Mouse (Mus musculus) MEL (cell line): ENCODE data around the gene Mmp27.

Source experiments
- CTCF ChIP-seq, 3 experiments: IDR thresholded peaks in 2 of 3; conservative IDR thresholded peaks in 1 of 3; 2 replicates each; pipeline ENCODE4 v1.5.1; 2011 to 2012; ENCODE audit warnings: low read length in 3 of 3, low read depth in 2 of 3, mild to moderate bottlenecking in 2 of 3, improper control_type of control experiment in 1 of 3, inconsistent platforms in 1 of 3, mixed read lengths in 1 of 3, moderate library complexity in 1 of 3; ENCODE audit not compliant: control insufficient read depth in 1 of 3, insufficient read depth in 1 of 3, poor library complexity in 1 of 3, severe bottlenecking in 1 of 3
- GATA1 ChIP-seq: IDR thresholded peaks from 2 replicates; pipeline ENCODE4 v1.6.1; 2011; ENCODE audit warnings: low read depth, low read length, improper control_type of control experiment
- MAX ChIP-seq: IDR thresholded peaks from 2 replicates; pipeline ENCODE4 v1.6.1; 2011; ENCODE audit warnings: low read length, improper control_type of control experiment
- MAZ ChIP-seq: IDR thresholded peaks from 2 replicates; pipeline ENCODE4 v1.6.1; 2012; ENCODE audit warnings: low read depth, mild to moderate bottlenecking, inconsistent platforms, low read length, improper control_type of control experiment
- MXI1 ChIP-seq: IDR thresholded peaks from 2 replicates; pipeline ENCODE4 v1.6.1; 2011; ENCODE audit warnings: mild to moderate bottlenecking, low read depth, low read length, improper control_type of control experiment
- MYB ChIP-seq: IDR thresholded peaks from 2 replicates; pipeline ENCODE4 v1.6.1; 2011; ENCODE audit warnings: mild to moderate bottlenecking, low read depth, low read length, improper control_type of control experiment
- NRF1 ChIP-seq: IDR thresholded peaks from 2 replicates; pipeline ENCODE4 v1.6.1; 2014; ENCODE audit warnings: low read depth, mild to moderate bottlenecking, inconsistent platforms, low read length, improper control_type of control experiment, moderate library complexity; ENCODE audit not compliant: poor library complexity, insufficient read depth, severe bottlenecking
- RAD21 ChIP-seq: IDR thresholded peaks from 2 replicates; pipeline ENCODE4 v1.6.1; 2011; ENCODE audit warnings: mild to moderate bottlenecking, low read depth, low read length, improper control_type of control experiment
- SIN3A ChIP-seq: IDR thresholded peaks from 2 replicates; pipeline ENCODE4 v1.6.1; 2012; ENCODE audit warnings: low read length, improper control_type of control experiment, inconsistent platforms
- TAL1 ChIP-seq: IDR thresholded peaks from 2 replicates; pipeline ENCODE4 v1.6.1; 2012; ENCODE audit warnings: mild to moderate bottlenecking, inconsistent platforms, low read length, moderate library complexity, mixed read lengths
- ZC3H11A ChIP-seq: IDR thresholded peaks from 2 replicates; pipeline ENCODE4 v1.6.1; 2012; ENCODE audit warnings: low read depth, mild to moderate bottlenecking, inconsistent platforms, low read length, improper control_type of control experiment
- ZKSCAN1 ChIP-seq: IDR thresholded peaks from 2 replicates; pipeline ENCODE4 v1.6.1; 2012; ENCODE audit warnings: low read depth, mild to moderate bottlenecking, inconsistent platforms, low read length, improper control_type of control experiment, moderate library complexity

- TF ChIP-seq MAZ: no peak
- no peak for TF ChIP-seq RAD21
- no peak for TF ChIP-seq ZKSCAN1
- no peak for TF ChIP-seq CTCF (IDR thresholded peaks at IDR 0.05 in 2 of 3, conservative IDR thresholded peaks at IDR 0.05 in 1 of 3; ENCODE audit: control insufficient read depth in 1 of 3, insufficient read depth in 1 of 3, low read depth in 2 of 3, low read length in 3 of 3, poor library complexity in 1 of 3, severe bottlenecking in 1 of 3)
- no peak for TF ChIP-seq ZC3H11A
- no peak for TF ChIP-seq MYB
- TF ChIP-seq SIN3A: no peak
- no peak for TF ChIP-seq GATA1
- TF ChIP-seq NRF1: no peak
- TF ChIP-seq MXI1: no peak
- TF ChIP-seq MAX: no peak
- TF ChIP-seq TAL1: no peak
Measured at GRCm38 (mm10) chr9:7542763-7543162, 28.4 kb upstream of the Mmp27 start.
